Mouse (Mus musculus) bone marrow macrophage, adult 2 months (primary cell): ENCODE results near the gene Cst12.

Experiments used
- CTCF ChIP-seq: IDR thresholded peaks from 2 replicates; pipeline ENCODE4 v1.5.1; 2012; ENCODE audit warnings: low read depth, mild to moderate bottlenecking, low read length, moderate library complexity
- POLR2A ChIP-seq: IDR thresholded peaks from 2 replicates; pipeline ENCODE4 v1.6.1; 2012; ENCODE audit warnings: mild to moderate bottlenecking, low read depth, low read length, borderline replicate concordance

DNA sequence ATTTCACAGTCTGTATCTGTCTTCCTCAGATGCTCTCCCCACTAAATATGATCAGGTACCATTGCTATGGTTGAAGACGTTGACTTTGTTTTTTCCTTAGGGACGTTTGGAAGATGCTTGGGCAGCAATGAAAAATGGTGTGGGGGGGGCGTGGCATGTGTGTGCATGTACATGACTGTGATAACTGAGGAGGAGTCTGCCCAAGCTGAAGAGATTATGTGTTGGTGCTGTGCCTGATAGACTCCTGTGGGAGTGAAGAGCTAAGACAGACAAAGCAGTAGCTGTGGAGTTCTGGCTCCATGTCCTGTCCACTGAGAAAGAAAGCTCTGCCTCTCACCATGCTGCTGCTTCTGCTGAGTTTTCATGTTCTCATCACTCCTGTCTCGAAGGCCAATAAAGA lies 45.8 kb downstream of the Cst12 start, which contains the start of gene Cst9:
- TF ChIP-seq POLR2A = no peak
- no peak for TF ChIP-seq CTCF
